Mouse (Mus musculus): ENCODE results near the gene Capn7.

DNA sequence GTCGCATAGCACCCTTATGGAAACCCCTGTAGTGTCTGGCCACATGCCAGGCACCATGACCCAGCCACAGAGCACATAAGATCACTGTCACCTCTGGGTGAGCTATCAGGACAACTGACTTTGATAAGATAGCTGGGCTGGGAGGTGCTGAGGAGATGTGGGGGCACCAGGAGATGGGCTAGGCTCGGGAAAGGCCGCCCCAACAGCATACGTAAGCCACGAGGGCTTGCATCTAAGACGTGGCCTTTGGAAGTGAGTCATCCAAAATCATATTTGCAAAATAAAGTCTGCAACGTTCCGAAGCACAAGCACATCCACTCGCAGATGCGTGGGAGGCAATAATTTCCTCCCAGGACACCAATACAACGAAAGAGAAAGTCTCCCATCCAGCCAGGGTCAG is 64.5 kb downstream of the Capn7 start:
- TF ChIP-seq MAX (IDR thresholded peaks at IDR 0.05; ENCODE audit: low read length): no peak
- no peak for TF ChIP-seq POLR2A (IDR thresholded peaks at IDR 0.05; ENCODE audit: control insufficient read depth in 1 of 2, insufficient read depth in 1 of 2, low read depth in 1 of 2, low read length in 2 of 2, poor library complexity in 1 of 2)

All from MEL (cell line).